Mouse (Mus musculus): ENCODE measurements around the gene Cnnm4. TPM values are rescaled to one million over a fixed set of nuclear protein-coding genes. Genes with fewer than 3 reads are reported as not detected.
A peak's percentile ranks its signal among the peaks of the same experiment; 100 is the strongest.

Cnnm4 gene
- total and polyA plus RNA-seq, 3 experiments: 7.8 to 8.5 TPM; not detected in 1

DNA sequence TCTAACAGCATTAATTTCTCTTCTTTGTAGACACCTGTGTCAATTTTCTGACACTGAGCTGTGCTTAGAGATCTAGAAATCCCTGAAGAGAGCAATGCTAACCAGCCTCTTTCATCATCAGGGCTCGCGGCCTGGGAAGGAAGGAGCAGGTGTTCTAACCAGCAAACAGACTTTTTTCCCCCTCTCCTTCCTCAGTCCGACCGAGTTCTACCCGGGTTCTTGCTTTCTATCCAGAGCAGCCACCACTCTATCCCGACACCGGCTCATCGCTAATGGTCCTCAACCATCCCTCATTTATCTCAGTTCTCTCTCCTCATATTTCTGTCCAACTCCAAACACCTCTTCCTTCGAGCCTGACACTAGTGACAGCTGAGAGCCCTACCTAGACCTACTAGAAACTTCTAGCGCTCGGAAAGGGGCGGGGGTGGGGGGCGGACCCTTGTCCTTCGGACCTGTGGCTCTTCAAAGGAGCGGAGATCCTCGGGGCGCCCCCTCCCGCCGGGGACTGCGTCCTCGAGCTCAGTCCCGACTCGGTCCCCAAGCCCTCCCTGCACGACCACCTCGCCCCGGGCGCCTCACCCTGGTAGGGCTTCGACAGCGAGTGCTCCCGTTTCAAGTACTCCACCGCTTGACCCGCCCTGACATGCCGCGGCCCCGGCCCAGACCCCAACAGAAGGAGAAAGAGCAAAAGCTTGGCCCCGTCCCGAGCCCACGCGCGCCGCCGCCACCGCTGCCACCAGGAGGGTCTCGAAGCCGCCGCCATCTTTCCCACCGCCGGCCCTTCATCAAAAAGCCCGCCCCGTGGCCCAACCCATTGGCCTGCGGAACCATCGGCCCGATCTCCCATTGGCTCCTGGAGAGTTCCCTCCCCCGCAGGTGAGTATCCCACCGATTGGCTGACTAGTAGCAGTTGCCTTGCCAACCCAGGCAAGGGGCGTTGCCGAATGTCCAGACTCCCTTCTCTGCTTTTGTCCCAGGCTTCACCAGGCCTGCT is 26.7 kb upstream of the Cnnm4 start, which contains the start of gene Lman2l:
TSS of gene Lman2l (minus strand) at position 801 of the 994 bp plus-strand sequence.
- Histone ChIP-seq H3K4me1 (ENCODE audit: control insufficient read depth in 1 of 2, insufficient read depth in 2 of 2, low read length in 2 of 2) (peaks cover 0 to 9% of the 10 kb centered on the region in 2 experiments; a peak in 3 of 4 replicates), H3K9ac (ENCODE audit: control insufficient read depth, low read depth, low read length, poor library complexity, severe bottlenecking) (peak within 1 kb of the TSS; percentile 89), H3K27me3 (ENCODE audit: control insufficient read depth in 1 of 2, insufficient read depth in 2 of 2, low read length in 2 of 2) (no peaks in the 10 kb centered on the region), H3K4me3 (ENCODE audit: control insufficient read depth in 1 of 2, insufficient read depth in 1 of 2, low read depth in 2 of 2, low read length in 2 of 2) (peak within 1 kb of the TSS; percentile 91 to 94), H3K9me3 (replicated peaks; ENCODE audit: insufficient read depth, low read length) (no peaks in the 10 kb centered on the region), H3K79me2 (ENCODE audit: control insufficient read depth, insufficient read depth, low read length, poor library complexity) (peaks cover 7% of the 10 kb centered on the region), H3K27ac (ENCODE audit: control insufficient read depth, low read depth, low read length) (peak within 1 kb of the TSS; percentile 93), H3K36me3 (ENCODE audit: control insufficient read depth in 1 of 2, insufficient read depth in 2 of 2, low read length in 2 of 2) (peaks cover 2 to 16% of the 10 kb centered on the region in 2 experiments; a peak in 3 of 4 replicates)
- DNase-seq (ENCODE audit: low read depth, low spot score): peak; percentile 97
- TF ChIP-seq NRF1 (IDR thresholded peaks at IDR 0.05; ENCODE audit: insufficient read depth, low read depth, low read length, poor library complexity, severe bottlenecking) (no peak), BHLHE40 (IDR thresholded peaks at IDR 0.05; ENCODE audit: borderline replicate concordance, low read depth, low read length) (no peak), RCOR1 (IDR thresholded peaks at IDR 0.05; ENCODE audit: low read depth, low read length) (no peak), MXI1 (IDR thresholded peaks at IDR 0.05; ENCODE audit: low read depth, low read length) (peak; percentile 50; the same call in 1 of the 2 replicates), TCF12 (IDR thresholded peaks at IDR 0.05; ENCODE audit: low read depth, low read length) (peak; percentile 57), RAD21 (IDR thresholded peaks at IDR 0.05; ENCODE audit: low read depth, low read length) (no peak), ETS1 (IDR thresholded peaks at IDR 0.05; ENCODE audit: low read depth, low read length) (no peak), GABPA (IDR thresholded peaks at IDR 0.05; ENCODE audit: low read depth, low read length) (no peak), E2F4 (IDR thresholded peaks at IDR 0.05; ENCODE audit: borderline replicate concordance, low read depth, low read length) (no peak), MAX (IDR thresholded peaks at IDR 0.05; ENCODE audit: low read length) (no peak), UBTF (IDR thresholded peaks at IDR 0.05; ENCODE audit: borderline replicate concordance, insufficient read depth, low read depth, low read length) (no peak), ZKSCAN1 (IDR thresholded peaks at IDR 0.05; ENCODE audit: low read depth, low read length) (no peak), USF2 (IDR thresholded peaks at IDR 0.05; ENCODE audit: borderline replicate concordance in 1 of 2, insufficient read depth in 1 of 2, low read depth in 1 of 2, low read length in 2 of 2) (no peak), ZC3H11A (IDR thresholded peaks at IDR 0.05; ENCODE audit: low read depth, low read length) (no peak), MYC (IDR thresholded peaks at IDR 0.05; ENCODE audit: low read depth, low read length) (0 out of 2 replicates have a peak, but pooled peaks have one; percentile 19), ZMIZ1 (IDR thresholded peaks at IDR 0.05; ENCODE audit: low read depth, low read length) (peak; percentile 49; the same call in 1 of the 2 replicates), HCFC1 (IDR thresholded peaks at IDR 0.05; ENCODE audit: low read depth, low read length) (peak; percentile 67; the same call in 1 of the 2 replicates), TAL1 (IDR thresholded peaks at IDR 0.05; ENCODE audit: low read length) (no peak), MAFK (IDR thresholded peaks at IDR 0.05; ENCODE audit: borderline replicate concordance, low read depth, low read length) (no peak), POLR2AphosphoS2 (IDR thresholded peaks at IDR 0.05; ENCODE audit: low read length) (no peak), SIN3A (IDR thresholded peaks at IDR 0.05; ENCODE audit: low read length) (peak; percentile 62; the same call in 1 of the 2 replicates), CTCF (IDR thresholded peaks at IDR 0.05 in 2 of 3, conservative IDR thresholded peaks at IDR 0.05 in 1 of 3; ENCODE audit: control insufficient read depth in 1 of 3, insufficient read depth in 1 of 3, low read depth in 2 of 3, low read length in 3 of 3, poor library complexity in 1 of 3, severe bottlenecking in 1 of 3) (no peak), CHD2 (IDR thresholded peaks at IDR 0.05; ENCODE audit: low read length) (no peak), TBP (IDR thresholded peaks at IDR 0.05; ENCODE audit: low read depth, low read length) (peak; percentile 62), MYB (IDR thresholded peaks at IDR 0.05; ENCODE audit: low read depth, low read length) (no peak), USF1 (IDR thresholded peaks at IDR 0.05; ENCODE audit: low read depth, low read length) (peak; percentile 35; the same call in 1 of the 2 replicates), EP300 (IDR thresholded peaks at IDR 0.05; ENCODE audit: low read depth in 1 of 2, low read length in 2 of 2) (no peak), MEF2A (IDR thresholded peaks at IDR 0.05; ENCODE audit: extremely low read depth, insufficient replicate concordance, low read depth, low read length, poor library complexity, severe bottlenecking) (no peak), POLR2AphosphoS5 (IDR thresholded peaks at IDR 0.05; ENCODE audit: borderline replicate concordance, low read depth, low read length) (no peak), ZNF384 (IDR thresholded peaks at IDR 0.05; ENCODE audit: low read depth, low read length) (no peak), ELF1 (IDR thresholded peaks at IDR 0.05; ENCODE audit: low read depth, low read length) (peak; percentile 69; the same call in 1 of the 2 replicates), SMC3 (IDR thresholded peaks at IDR 0.05; ENCODE audit: low read depth, low read length) (no peak), KAT2A (conservative IDR thresholded peaks at IDR 0.05; ENCODE audit: low read depth, low read length) (no peak), MAZ (IDR thresholded peaks at IDR 0.05; ENCODE audit: low read depth, low read length) (no peak)
